Mouse (Mus musculus) G1E (cell line): ENCODE results near the gene Psd4. TPM values are rescaled to one million over a fixed set of nuclear protein-coding genes. Genes with fewer than 3 reads are reported as not detected.

Experiments
- ATAC-seq: 2 replicates; pipeline ENCODE4 v1.8.0; 2016; ENCODE audit warnings: mild to moderate bottlenecking; ENCODE audit not compliant: insufficient number of reproducible peaks, poor library complexity, low FRiP score, severe bottlenecking; ENCODE audit errors: extremely low read depth
- DNase-seq: peaks from one replicate; pipeline ENCODE4 v3.0.0; 2012; ENCODE audit warnings: low spot score
- H3K27me3 ChIP-seq: 2 replicates; pipeline ENCODE4 v1.6.1; 2012; ENCODE audit warnings: mild to moderate bottlenecking, low read length, inconsistent platforms; ENCODE audit not compliant: insufficient read depth
- H3K36me3 ChIP-seq: replicated peaks from 2 replicates; pipeline ENCODE3; 2012; ENCODE audit warnings: mild to moderate bottlenecking, inconsistent platforms
- H3K4me1 ChIP-seq: 2 replicates; pipeline ENCODE4 v1.6.1; 2012; ENCODE audit warnings: low read depth, low read length, inconsistent platforms, mixed read lengths; ENCODE audit not compliant: insufficient read depth
- H3K4me3 ChIP-seq: 2 replicates; pipeline ENCODE4 v1.5.1; 2012; ENCODE audit warnings: low read depth, mild to moderate bottlenecking, inconsistent platforms, low read length, moderate library complexity, mixed read lengths
- H3K9me3 ChIP-seq: replicated peaks from 2 replicates; pipeline ENCODE4 v1.6.1; 2012; ENCODE audit warnings: inconsistent platforms
- CTCF ChIP-seq: IDR thresholded peaks from 2 replicates; pipeline ENCODE4 v1.5.1; 2012; ENCODE audit warnings: low read depth, low read length, inconsistent platforms, mixed read lengths
- GATA1 ChIP-seq: IDR thresholded peaks from 2 replicates; pipeline ENCODE4 v1.6.1; 2012; ENCODE audit warnings: borderline replicate concordance, low read length, inconsistent platforms, mixed read lengths
- GATA2 ChIP-seq: IDR thresholded peaks from 2 replicates; pipeline ENCODE4 v1.6.1; 2012; ENCODE audit warnings: low read depth, low read length, inconsistent platforms, borderline replicate concordance
- POLR2AphosphoS5 ChIP-seq: IDR thresholded peaks from 2 replicates; pipeline ENCODE4 v1.6.1; 2012; ENCODE audit warnings: low read depth, low read length, inconsistent platforms; ENCODE audit not compliant: insufficient replicate concordance
- TAL1 ChIP-seq: conservative IDR thresholded peaks from 2 replicates; pipeline ENCODE4 v1.6.1; 2012; ENCODE audit warnings: low read depth, low read length, inconsistent platforms, mixed read lengths
- polyA plus RNA-seq: library from polyadenylated mRNA; stranded (reverse); fragments of >175 nt; gene quantifications from 2 replicates; pipeline ENCODE4 v1.2.3, GENCODE M21; 2012
- total RNA-seq, 2 experiments: library from RNA; stranded (forward) in 1 of 2; stranded (reverse) in 1 of 2; fragments of 200-1000 nt in 1 of 2; fragments of >200 nt in 1 of 2; fragmentation: Nextera tagmentation in 1 of 2; gene quantifications; 2 replicates each; pipeline ENCODE4 v1.2.3; 2014 to 2017

The Psd4 gene
- total and polyA plus RNA-seq, 3 experiments = 0.11 to 0.38 (median 0.11) TPM

DNA sequence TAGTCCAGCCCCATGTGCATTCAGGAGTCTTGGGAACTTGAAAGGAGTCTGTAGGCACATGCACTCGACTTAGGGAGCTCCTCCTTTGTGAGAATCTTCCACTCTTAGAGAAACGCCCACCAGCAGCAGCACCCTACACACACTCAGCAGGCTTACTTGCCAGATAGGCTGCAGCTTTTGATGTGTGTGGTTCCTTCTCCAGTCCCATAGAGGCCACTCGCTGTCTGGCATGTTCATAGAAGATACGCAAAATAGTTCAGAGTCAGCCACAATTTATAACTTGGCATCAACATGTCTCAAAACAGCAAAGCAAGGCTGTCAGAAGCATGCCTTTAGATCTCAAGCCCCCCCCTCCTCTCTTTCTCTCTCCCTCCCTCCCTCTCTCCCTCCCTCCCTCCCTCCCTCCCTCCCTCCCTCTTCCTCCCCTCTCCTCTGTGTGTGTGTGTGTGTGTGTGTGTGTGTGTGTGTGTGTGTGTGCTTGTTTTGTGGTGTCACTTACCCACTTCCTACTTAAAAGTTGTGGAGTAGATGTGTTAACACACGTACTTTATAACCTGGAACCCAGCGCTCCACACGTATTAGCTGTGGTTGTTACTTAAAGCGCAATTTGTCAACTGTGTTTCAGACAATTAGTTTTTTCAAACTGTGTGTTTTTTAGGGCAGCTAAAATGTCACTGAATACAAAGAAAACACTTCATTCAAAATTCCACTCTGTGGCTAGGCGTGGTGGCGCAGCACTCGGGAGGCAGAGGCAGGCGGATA, 985 bp upstream of the Psd4 start:
- ATAC-seq = no peak
- H3K4me3 ChIP-seq = no peak overlapping the region
- H3K27me3 ChIP-seq = no peaks in the 10 kb centered on the region
- H3K9me3 ChIP-seq = no peaks in the 10 kb centered on the region
- H3K36me3 ChIP-seq = no peaks in the 10 kb centered on the region
- TF ChIP-seq CTCF = no peak
- TF ChIP-seq TAL1 = no peak
- no peak for TF ChIP-seq GATA1
- no peak for TF ChIP-seq POLR2AphosphoS5
- no peak for TF ChIP-seq GATA2
- H3K4me1 ChIP-seq = no peaks in the 10 kb centered on the region
- no peak for DNase-seq

DNA sequence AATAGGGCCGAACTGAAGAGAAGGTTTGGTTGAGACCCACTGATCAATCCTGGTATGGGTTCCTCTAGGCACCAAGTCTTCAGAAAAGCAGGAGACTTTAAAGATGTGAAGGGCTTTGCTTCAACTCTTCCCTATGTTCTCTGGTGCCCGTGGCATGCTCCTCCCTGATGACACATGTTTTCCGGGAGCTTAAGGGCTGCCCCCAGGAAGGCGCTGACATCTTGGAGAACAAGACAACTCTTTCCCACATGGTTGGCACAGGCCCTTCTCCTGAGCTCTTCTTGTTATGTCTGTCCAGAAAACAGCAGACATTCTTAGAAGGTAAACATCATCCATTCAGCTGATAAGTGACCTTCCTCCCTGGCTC, 498 bp downstream of the Psd4 start:
- no peak overlapping the region for H3K4me3 ChIP-seq

GRCm38 (mm10) chr2:24378747-24379450, 11.5 kb downstream of the Psd4 start:
- no peak for DNase-seq
- Histone ChIP-seq H3K4me1 (no peaks in the 10 kb centered on the region), H3K27me3 (peaks cover 6% of the 10 kb centered on the region; the same call in 1 of the 2 replicates), H3K36me3 (no peaks in the 10 kb centered on the region), H3K4me3 (no peak overlapping the region), H3K9me3 (no peaks in the 10 kb centered on the region)
- no peak for ATAC-seq
- no peak for TF ChIP-seq POLR2AphosphoS5
- no peak for TF ChIP-seq GATA1
- no peak for TF ChIP-seq TAL1
- TF ChIP-seq CTCF = no peak

More for the DNA sequence above, 498 bp downstream of the Psd4 start:
- no peaks in the 10 kb centered on the region for H3K4me1 ChIP-seq
- no peaks in the 10 kb centered on the region for H3K36me3 ChIP-seq
- no peak for DNase-seq
- TF ChIP-seq GATA1 = no peak
- TF ChIP-seq GATA2 = no peak
- no peak for TF ChIP-seq TAL1
- no peak for TF ChIP-seq CTCF
- no peak for TF ChIP-seq POLR2AphosphoS5
- H3K27me3 ChIP-seq = no peaks in the 10 kb centered on the region
- no peaks in the 10 kb centered on the region for H3K9me3 ChIP-seq
- ATAC-seq = no peak

DNA sequence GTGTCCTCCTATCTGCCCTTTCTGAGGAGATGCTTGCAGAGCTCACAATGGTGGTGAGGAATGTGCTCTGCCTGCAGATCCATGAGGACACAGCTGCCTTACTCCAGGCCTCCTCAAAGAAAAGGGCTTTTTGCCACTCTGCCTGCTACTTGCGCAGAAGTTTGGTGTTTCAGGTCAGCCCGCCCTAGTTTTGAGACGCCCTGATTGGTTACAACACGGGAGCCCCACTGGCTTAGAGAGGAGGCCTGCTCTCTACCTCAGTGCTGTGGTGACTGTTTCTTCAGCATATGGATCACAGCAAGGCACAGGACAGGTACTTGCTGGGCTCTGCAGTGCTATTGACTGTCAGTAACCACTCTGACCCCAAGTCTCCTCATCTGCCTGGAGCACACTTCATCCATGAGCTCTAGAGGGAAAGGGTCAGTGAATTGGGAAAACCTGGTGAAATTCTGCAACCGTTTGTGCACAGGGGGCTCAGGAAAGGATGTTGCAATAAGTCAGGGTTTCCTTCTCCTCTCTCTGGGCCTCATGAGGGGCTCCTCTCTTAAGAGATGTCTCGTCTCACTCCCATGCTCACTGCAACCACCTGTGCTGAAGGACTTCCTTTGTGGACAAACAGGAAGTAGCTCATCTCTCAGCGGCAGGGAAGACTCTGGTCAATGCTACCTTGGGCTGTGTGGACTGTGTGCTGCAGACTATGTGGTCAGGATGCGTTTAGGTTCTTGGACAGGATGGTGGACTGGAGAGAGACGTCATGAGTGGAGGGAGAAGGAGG, 15.3 kb downstream of the Psd4 start:
- no peak for TF ChIP-seq TAL1
- no peak for TF ChIP-seq GATA2
- TF ChIP-seq POLR2AphosphoS5 = no peak
- TF ChIP-seq GATA1 = no peak
- TF ChIP-seq CTCF = no peak
- ATAC-seq (no peak), DNase-seq (no peak)
- Histone ChIP-seq H3K4me1 (no peaks in the 10 kb centered on the region), H3K27me3 (peaks cover 6% of the 10 kb centered on the region; the same call in 1 of the 2 replicates), H3K4me3 (no peak overlapping the region), H3K36me3 (no peaks in the 10 kb centered on the region), H3K9me3 (no peaks in the 10 kb centered on the region)

DNA sequence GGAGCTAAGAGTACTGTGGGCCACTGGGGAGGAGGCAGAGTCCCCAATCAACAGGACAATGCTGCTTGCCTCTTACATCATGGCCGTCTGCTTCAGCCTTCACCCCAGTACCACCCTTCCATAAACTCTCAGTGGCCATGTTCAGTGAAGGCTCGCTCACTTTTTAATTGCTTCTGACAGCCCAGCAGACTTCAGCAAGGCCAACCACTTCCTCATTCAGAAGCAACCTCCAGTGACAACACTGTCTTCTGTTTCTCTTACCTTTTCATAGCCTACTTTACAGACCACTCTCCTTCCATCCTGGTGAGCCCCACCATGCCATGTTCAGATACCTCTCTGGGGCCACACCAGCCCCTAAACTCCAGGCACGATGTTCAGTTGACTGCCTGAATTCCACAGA, 16.3 kb downstream of the Psd4 start:
- TF ChIP-seq GATA1 = no peak
- Histone ChIP-seq H3K4me3 (no peak overlapping the region), H3K9me3 (no peaks in the 10 kb centered on the region), H3K36me3 (no peaks in the 10 kb centered on the region), H3K4me1 (no peaks in the 10 kb centered on the region), H3K27me3 (0 out of 2 replicates have a peak, but pooled peaks cover 2% of the 10 kb centered on the region)
- DNase-seq (no peak), ATAC-seq (no peak)

- Histone ChIP-seq H3K36me3 (no peaks in the 10 kb centered on the region), H3K9me3 (no peaks in the 10 kb centered on the region), H3K4me1 (no peaks in the 10 kb centered on the region), H3K27me3 (no peaks in the 10 kb centered on the region), H3K4me3 (no peak overlapping the region)
- no peak for ATAC-seq
- no peak for DNase-seq
- TF ChIP-seq GATA2 = no peak
- TF ChIP-seq POLR2AphosphoS5 = no peak
- TF ChIP-seq TAL1 = no peak
- no peak for TF ChIP-seq CTCF
- TF ChIP-seq GATA1 = no peak
Observed at GRCm38 (mm10) chr2:24384393-24384792, 17.0 kb downstream of the Psd4 start.
